Mouse (Mus musculus) intestine, embryonic 16.5 days (tissue): ENCODE measurements around the gene Ctbs. TPM values are rescaled to one million over a fixed set of nuclear protein-coding genes. Genes with fewer than 3 reads are reported as not detected.

Experiments used
- ATAC-seq: fragments of 200-750 bp; cut with Nextera tagmentation; 2 replicates; pipeline ENCODE4 v1.8.0; 2017; ENCODE audit warnings: moderate TSS enrichment, moderate library complexity
- H3K27ac ChIP-seq: fragments of 300-500 bp; sonication (generic); 2 replicates; pipeline ENCODE4 v1.5.1; 2014; ENCODE audit warnings: mild to moderate bottlenecking, low read length
- H3K27me3 ChIP-seq: fragments of 300-500 bp; sonication (generic); replicated peaks from 2 replicates; pipeline ENCODE4 v1.6.1; 2014; ENCODE audit warnings: low read length, control low read depth, mixed read lengths; ENCODE audit not compliant: control insufficient read depth, insufficient read depth
- H3K36me3 ChIP-seq: fragments of 300-500 bp; sonication (generic); 2 replicates; pipeline ENCODE4 v1.6.1; 2014; ENCODE audit warnings: low read length, control low read depth; ENCODE audit not compliant: control insufficient read depth, insufficient read depth
- H3K4me1 ChIP-seq: fragments of 300-500 bp; sonication (generic); 2 replicates; pipeline ENCODE4 v1.6.1; 2014; ENCODE audit warnings: low read length, control low read depth, mixed read lengths; ENCODE audit not compliant: control insufficient read depth, insufficient read depth
- H3K4me2 ChIP-seq: fragments of 300-500 bp; sonication (generic); 2 replicates; pipeline ENCODE4 v1.6.1; 2014; ENCODE audit warnings: low read depth, low read length, control low read depth
- H3K4me3 ChIP-seq: fragments of 300-500 bp; sonication (generic); 2 replicates; pipeline ENCODE4 v1.5.1; 2014; ENCODE audit warnings: mild to moderate bottlenecking, low read length
- H3K9ac ChIP-seq: fragments of 300-500 bp; sonication (generic); 2 replicates; pipeline ENCODE4 v1.6.1; 2014; ENCODE audit warnings: low read depth, low read length
- H3K9me3 ChIP-seq: fragments of 300-500 bp; sonication (generic); 2 replicates; pipeline ENCODE4 v1.6.1; 2016; ENCODE audit warnings: low read length, control low read depth; ENCODE audit not compliant: control insufficient read depth
- WGBS: fragments of 180-500 bp; shearing (Covaris S2); extraction: QIAGEN DNeasy Blood & Tissue Kit; methylation state at CpG from one replicate; pipeline ENCODE4 v1.1.7; 2014; 5-methylcytosine and 5-hydroxymethylcytosine counted together
- polyA plus RNA-seq: library from polyadenylated mRNA; unstranded; fragments of >200 nt; fragmentation: Nextera tagmentation; extraction: Ambion mirVana; gene quantifications from 2 replicates; pipeline ENCODE4 v1.2.1, GENCODE M21; 2015

Gene Ctbs
- polyA plus RNA-seq, 1 experiment from 2014 or later, result 11.6 TPM

DNA sequence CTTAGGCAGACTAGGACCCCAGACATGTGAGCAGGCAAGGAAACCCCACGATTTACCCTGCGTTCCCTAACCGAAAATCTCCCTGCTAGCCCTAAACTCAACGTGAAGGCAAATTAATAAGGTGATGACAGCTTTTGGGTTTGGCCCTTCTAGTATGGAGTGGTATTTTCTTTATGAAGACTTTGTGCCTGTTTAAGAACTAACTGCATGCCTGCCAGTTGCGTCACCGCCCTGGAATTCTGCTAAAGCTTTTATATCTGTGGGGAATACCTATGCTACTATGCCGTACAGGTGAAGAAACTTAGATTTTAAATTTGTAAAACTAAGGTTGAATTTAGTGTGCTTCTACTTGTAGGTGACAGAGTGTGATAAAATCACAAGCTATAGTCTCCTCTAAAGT is 37.1 kb upstream of the Ctbs start:
- H3K4me2 ChIP-seq, result no peak overlapping the region
- ATAC-seq, result no peak
- no peaks in the 10 kb centered on the region for H3K9me3 ChIP-seq
- 0 out of 2 replicates have a peak, but pooled peaks cover 5% of the 10 kb centered on the region for H3K36me3 ChIP-seq
- no peak overlapping the region for H3K9ac ChIP-seq
- no peaks in the 10 kb centered on the region for H3K27me3 ChIP-seq
- WGBS, result 84% methylated on average over 7 of the region's 7 CpGs
- H3K4me1 ChIP-seq, result peaks cover 21% of the 10 kb centered on the region; the same call in 1 of the 2 replicates
- no peak overlapping the region for H3K4me3 ChIP-seq
- H3K27ac ChIP-seq, result peak overlapping the region; percentile 46; the same call in 1 of the 2 replicates

DNA sequence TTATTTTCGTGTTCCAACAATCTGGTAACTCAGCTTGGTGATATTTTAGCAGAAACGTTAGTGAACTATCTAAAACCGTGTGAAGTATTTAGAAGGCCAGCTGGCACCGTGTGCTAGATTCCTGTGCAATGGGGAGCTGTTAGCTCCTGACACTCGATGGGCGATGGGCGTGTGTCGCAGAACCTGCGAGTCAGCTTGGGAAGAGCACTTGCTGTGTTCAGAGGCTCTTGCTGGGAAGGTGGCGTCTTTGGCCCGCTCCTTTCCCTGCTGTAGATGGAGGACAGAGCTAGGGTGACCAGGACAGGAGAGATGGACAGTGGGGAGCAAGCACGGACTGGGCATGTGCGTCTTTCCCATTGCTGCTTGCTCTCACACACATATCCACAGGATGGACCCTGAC is 36.6 kb upstream of the Ctbs start:
- 90% methylated on average over 13 of the region's 13 CpGs for WGBS
- H3K4me1 ChIP-seq, result peaks cover 21% of the 10 kb centered on the region; the same call in 1 of the 2 replicates
- H3K27ac ChIP-seq, result no peak overlapping the region
- H3K36me3 ChIP-seq, result 0 out of 2 replicates have a peak, but pooled peaks cover 5% of the 10 kb centered on the region
- no peak for ATAC-seq
- H3K9me3 ChIP-seq, result no peaks in the 10 kb centered on the region
- H3K27me3 ChIP-seq, result no peaks in the 10 kb centered on the region
- no peak overlapping the region for H3K4me3 ChIP-seq
- H3K9ac ChIP-seq, result no peak overlapping the region
- H3K4me2 ChIP-seq, result no peak overlapping the region

DNA sequence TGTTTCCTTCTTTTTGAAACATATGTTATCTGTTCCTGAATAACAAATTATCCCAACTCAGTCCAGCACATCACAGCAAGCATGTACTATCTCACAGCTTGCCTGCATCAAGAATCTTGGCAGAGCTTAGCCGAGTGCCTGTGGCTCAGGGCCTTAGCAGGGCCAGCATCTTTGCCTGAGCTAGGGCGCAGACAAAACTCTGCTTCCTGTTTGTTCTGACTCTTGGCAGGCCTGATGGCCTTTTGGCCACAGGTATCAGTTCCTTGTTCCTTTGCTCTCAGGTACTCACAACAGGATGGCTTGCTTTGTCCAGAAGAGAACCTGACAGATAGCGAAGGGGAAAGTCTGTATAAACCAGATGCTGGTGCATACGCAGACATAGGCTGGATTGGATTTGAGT is 35.6 kb upstream of the Ctbs start:
- H3K4me3 ChIP-seq, result no peak overlapping the region
- H3K4me2 ChIP-seq, result no peak overlapping the region
- H3K36me3 ChIP-seq, result peaks cover 5% of the 10 kb centered on the region; the same call in 1 of the 2 replicates
- H3K4me1 ChIP-seq, result peaks cover 21% of the 10 kb centered on the region; the same call in 1 of the 2 replicates
- 0 out of 2 replicates have a peak overlapping the region, but pooled peaks have one; percentile 1 for H3K9ac ChIP-seq
- H3K27ac ChIP-seq, result no peak overlapping the region
- 71% methylated on average over 4 of the region's 4 CpGs for WGBS
- ATAC-seq, result no peak
- H3K9me3 ChIP-seq, result no peaks in the 10 kb centered on the region
- H3K27me3 ChIP-seq, result no peaks in the 10 kb centered on the region

DNA sequence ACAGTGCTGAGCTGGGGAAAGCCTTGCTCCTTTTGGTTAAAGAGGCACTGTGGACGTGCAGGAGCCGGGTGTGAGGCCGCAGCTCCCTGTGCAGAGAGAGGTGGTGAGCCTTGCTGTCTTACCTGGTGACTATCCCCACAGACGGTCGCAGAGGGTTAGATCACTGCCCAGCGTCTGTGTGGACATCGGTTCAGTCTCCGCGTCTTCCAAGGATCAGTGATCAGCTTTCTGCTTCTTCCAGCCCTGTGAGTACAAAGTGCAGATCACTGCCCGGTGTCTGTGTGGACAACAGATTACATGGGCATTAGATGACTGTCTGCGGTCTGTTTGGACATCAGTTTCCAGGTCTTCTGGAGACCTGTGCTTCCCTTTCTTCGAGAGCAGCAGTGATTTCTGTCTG is 35.0 kb upstream of the Ctbs start:
- Histone ChIP-seq H3K9ac (0 out of 2 replicates have a peak overlapping the region, but pooled peaks have one; percentile 1), H3K4me1 (peaks cover 21% of the 10 kb centered on the region; the same call in 1 of the 2 replicates), H3K4me2 (no peak overlapping the region), H3K27me3 (no peaks in the 10 kb centered on the region), H3K4me3 (no peak overlapping the region), H3K9me3 (no peaks in the 10 kb centered on the region), H3K27ac (no peak overlapping the region), H3K36me3 (peaks cover 11% of the 10 kb centered on the region; the same call in 1 of the 2 replicates)
- 80% methylated on average over 12 of the region's 12 CpGs for WGBS
- no peak for ATAC-seq

DNA sequence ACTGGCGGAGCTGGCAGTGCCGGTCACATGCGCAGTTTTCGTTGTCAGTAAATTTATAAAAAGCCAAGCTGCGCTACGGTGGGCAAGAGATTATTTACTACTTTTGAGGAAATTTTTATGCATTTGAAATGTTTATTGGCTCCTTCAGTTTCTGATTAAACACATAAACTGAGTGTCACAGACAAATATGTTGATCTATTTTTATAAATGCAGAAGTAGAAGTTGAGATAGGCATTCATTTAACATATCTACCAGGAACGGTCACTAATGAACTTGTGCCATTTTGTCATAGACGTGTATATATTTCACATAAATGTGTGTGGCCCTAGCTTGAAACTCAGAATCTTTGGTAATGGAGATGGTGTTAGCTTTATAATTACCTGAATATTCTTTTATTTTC is 31.7 kb upstream of the Ctbs start:
- ATAC-seq, result no peak
- WGBS, result 93% methylated on average over 8 of the region's 8 CpGs

DNA sequence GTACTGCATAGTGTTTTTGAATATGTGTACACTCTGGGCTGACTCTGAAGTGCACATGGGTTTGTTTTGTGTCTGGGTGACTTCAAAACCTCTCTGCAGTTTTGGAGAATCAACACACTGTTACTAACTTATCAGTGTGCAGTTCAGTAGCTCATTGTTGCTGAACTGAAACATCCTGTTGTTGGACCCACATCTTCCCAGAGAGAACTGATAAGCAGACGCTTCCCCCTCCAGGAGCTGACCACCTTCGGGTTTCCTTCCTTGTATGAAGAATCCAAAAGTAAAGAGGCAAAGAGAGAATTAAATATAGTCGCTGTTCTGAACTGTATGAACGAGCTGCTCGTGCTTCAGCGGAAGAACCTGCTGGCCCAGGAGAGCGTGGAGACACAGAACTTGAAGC is 30.7 kb upstream of the Ctbs start:
- no peaks in the 10 kb centered on the region for H3K9me3 ChIP-seq
- H3K4me1 ChIP-seq, result peaks cover 9% of the 10 kb centered on the region; the same call in 1 of the 2 replicates
- H3K36me3 ChIP-seq, result peaks cover 17% of the 10 kb centered on the region
- no peak overlapping the region for H3K4me2 ChIP-seq
- WGBS, result 82% methylated on average over 7 of the region's 7 CpGs
- no peak overlapping the region for H3K4me3 ChIP-seq
- no peak for ATAC-seq
- H3K27me3 ChIP-seq, result no peaks in the 10 kb centered on the region
- no peak overlapping the region for H3K27ac ChIP-seq
- no peak overlapping the region for H3K9ac ChIP-seq

More for the DNA sequence above, 31.7 kb upstream of the Ctbs start:
- H3K9me3 ChIP-seq, result no peaks in the 10 kb centered on the region
- H3K9ac ChIP-seq, result no peak overlapping the region
- H3K27me3 ChIP-seq, result no peaks in the 10 kb centered on the region
- H3K4me1 ChIP-seq, result peaks cover 12% of the 10 kb centered on the region; the same call in 1 of the 2 replicates
- H3K36me3 ChIP-seq, result peaks cover 12% of the 10 kb centered on the region; the same call in 1 of the 2 replicates
- H3K4me2 ChIP-seq, result no peak overlapping the region
- H3K27ac ChIP-seq, result no peak overlapping the region
- H3K4me3 ChIP-seq, result no peak overlapping the region

DNA sequence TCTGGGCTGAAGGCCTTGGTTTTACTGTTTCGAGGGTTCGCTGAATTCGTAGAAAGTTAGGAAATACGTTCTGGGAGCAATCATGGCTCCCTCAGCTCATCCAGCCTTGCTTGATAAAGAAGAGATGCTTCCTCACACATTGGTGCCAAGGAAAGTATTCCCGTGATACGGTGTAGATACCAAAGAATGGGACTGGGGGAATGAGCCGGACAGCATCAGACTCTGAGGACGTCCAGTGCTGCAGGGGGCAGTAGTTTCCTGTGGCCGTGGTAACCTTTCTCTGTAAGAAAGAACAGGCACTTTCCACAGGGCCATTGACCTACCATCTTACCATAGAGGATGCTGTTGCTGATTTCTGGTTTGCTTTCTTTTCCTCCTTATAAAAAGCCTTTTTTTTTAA is 30.1 kb upstream of the Ctbs start:
- Histone ChIP-seq H3K27me3 (no peaks in the 10 kb centered on the region), H3K36me3 (peaks cover 17% of the 10 kb centered on the region), H3K4me3 (no peak overlapping the region), H3K4me1 (peaks cover 6% of the 10 kb centered on the region; the same call in 1 of the 2 replicates), H3K27ac (no peak overlapping the region), H3K9me3 (no peaks in the 10 kb centered on the region), H3K4me2 (no peak overlapping the region), H3K9ac (no peak overlapping the region)
- no peak for ATAC-seq
- 91% methylated on average over 9 of the region's 9 CpGs for WGBS

DNA sequence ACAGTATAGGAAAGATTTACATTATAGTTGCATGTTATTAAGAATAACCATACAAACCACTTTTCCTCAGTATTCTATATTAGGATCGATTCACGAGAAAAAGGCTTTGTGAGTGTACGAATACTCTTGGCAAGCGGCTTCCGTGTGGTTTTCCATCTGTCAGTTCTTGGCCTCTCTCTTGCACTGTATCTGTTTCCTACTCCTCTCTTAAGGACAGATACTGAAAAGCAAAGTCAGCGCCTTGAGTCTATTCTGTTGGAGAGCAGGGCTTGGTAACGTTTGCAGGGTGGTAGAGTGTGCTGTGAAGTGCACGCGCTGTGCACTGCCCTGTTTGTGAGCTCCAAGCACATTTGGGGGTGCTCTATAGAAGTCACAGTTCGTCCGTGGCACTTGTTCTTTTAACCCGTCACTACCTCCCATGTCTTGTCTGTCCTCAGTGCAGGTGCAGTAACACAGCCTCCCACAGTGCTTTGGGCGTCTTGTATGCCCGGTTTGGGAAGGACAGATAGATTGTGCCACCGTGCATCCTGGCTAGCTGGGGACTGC is 29.5 kb upstream of the Ctbs start:
- no peak overlapping the region for H3K9ac ChIP-seq
- no peak overlapping the region for H3K4me2 ChIP-seq
- no peak overlapping the region for H3K27ac ChIP-seq
- H3K9me3 ChIP-seq, result no peaks in the 10 kb centered on the region
- peaks cover 1% of the 10 kb centered on the region; the same call in 1 of the 2 replicates for H3K4me1 ChIP-seq
- ATAC-seq, result no peak
- 90% methylated on average over 15 of the region's 15 CpGs for WGBS
- peaks cover 15% of the 10 kb centered on the region for H3K36me3 ChIP-seq
- H3K4me3 ChIP-seq, result no peak overlapping the region
- no peaks in the 10 kb centered on the region for H3K27me3 ChIP-seq

DNA sequence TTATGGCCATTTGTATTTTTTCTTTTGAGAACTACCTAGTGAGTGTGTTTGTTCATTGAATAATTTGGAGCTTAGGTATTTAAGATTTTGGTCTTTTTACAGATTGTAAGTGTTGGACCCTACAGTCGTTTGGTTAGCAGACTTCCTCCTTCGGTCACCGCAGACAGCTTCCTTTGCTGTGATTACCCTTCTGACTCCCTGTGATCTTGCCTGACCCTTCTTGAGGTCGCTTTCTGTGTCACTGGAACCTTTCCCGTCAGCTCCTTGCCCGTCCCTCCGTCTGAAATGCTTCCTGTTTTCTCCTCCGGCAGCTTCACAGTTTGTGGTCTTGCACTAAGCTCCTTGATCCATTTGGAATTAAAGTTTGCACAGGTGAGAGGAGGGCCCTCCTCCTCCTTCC is 27.8 kb upstream of the Ctbs start:
- no peak overlapping the region for H3K27ac ChIP-seq
- no peak for ATAC-seq
- H3K4me3 ChIP-seq, result no peak overlapping the region

DNA sequence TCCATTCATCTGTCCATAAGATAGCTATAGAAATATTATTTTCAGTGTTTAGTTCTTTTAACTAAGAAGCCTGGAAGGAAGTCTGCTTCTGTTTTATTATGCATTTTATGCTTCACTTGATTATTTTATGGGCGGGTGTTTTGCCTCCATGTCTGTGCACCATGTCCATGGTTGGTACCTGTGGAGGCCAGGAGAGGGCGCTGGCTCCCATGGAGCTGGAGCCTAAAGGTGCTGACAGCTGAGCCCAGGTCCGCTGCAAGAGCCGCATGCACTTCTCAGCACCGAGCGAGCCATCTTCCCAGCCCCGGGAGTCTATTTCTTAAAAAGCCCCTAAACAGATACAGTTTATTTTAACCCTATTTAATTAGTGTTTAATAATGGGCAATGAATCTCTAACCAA is 25.9 kb upstream of the Ctbs start:
- H3K27ac ChIP-seq, result no peak overlapping the region
- H3K4me2 ChIP-seq, result no peak overlapping the region
- WGBS, result 86% methylated on average over 7 of the region's 7 CpGs
- no peaks in the 10 kb centered on the region for H3K27me3 ChIP-seq
- H3K4me3 ChIP-seq, result no peak overlapping the region
- no peaks in the 10 kb centered on the region for H3K9me3 ChIP-seq
- no peak overlapping the region for H3K9ac ChIP-seq
- H3K4me1 ChIP-seq, result no peaks in the 10 kb centered on the region
- no peak for ATAC-seq
- peaks cover 20% of the 10 kb centered on the region for H3K36me3 ChIP-seq

More for the DNA sequence above, 27.8 kb upstream of the Ctbs start:
- no peaks in the 10 kb centered on the region for H3K27me3 ChIP-seq
- H3K36me3 ChIP-seq, result peaks cover 18% of the 10 kb centered on the region
- H3K4me2 ChIP-seq, result no peak overlapping the region
- 47% methylated on average over 8 of the region's 8 CpGs for WGBS
- H3K9ac ChIP-seq, result no peak overlapping the region
- no peaks in the 10 kb centered on the region for H3K4me1 ChIP-seq
- H3K9me3 ChIP-seq, result no peaks in the 10 kb centered on the region
